Mouse (Mus musculus): ENCODE measurements around the gene Prkar1a. TPM values are rescaled to one million over a fixed set of nuclear protein-coding genes. Genes with fewer than 3 reads are reported as not detected.
A peak's percentile ranks its signal among the peaks of the same experiment; 100 is the strongest.

The Prkar1a gene
- 100 to 1,000 TPM; 533 to 590 TPM for total RNA-seq (2021)

- DNase-seq: peak in 1 of 2 experiments; percentile 41
Measured at GRCm38 (mm10) chr11:109649206-109649605, at the start of gene Prkar1a. TSS of gene Prkar1a (plus strand) at chr11:109649405.

DNA sequence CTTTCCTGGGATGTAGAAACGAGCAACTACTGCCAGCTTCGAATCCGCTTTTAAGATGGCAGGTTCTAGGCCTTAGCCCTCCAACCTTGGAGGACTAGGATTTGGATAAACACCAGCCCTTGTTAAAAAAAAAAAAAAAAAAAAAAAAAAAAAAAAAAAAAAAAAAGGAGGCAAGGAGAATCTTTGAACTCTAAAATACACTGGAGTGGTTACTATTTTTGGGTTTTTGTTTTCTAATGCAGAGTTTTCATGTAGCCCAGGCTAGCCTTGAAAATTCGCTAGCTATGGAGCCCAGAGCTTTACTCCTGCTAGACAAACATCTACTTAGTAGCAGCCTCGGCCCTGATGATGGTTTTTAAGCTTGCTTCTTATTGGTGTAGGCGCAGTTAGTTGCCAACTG, 41.6 kb upstream of the Prkar1a start:
- DNase-seq: no peak

DNA sequence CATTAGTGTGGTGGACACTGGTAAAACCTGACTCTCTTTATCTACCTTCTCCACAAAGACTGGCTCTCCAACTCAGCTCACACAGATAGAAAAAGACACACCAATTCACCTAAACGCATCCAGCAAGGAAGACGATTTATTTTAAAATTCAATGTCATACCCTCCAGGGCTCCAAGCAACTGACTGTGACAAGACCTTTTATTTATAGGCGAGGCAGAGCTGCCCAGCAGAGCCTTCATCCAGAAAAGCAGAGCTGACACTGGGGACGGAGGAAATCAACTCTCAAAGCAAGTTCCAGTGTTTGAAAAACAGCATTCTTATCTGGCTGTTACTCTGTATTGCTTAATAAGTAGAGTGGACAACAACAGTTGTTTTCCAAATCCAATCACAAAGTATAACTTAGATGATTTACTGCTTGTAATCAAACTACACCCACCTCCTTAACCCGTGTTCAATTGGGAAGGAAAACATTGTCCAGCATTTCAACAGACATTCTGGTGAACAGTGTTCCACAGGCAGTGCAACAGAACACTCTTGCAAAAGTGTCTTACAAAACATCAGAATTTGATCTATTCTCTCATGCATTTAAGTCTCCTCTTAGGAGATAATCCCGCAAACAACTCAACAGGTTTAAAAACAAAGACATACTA, 40.1 kb upstream of the Prkar1a start:
- no peak for DNase-seq

- peak in 1 of 2 experiments; percentile 14 for DNase-seq
Measured at GRCm38 (mm10) chr11:109610046-109610794, 39.0 kb upstream of the Prkar1a start.

GRCm38 (mm10) chr11:109610795-109611302, 38.4 kb upstream of the Prkar1a start:
- DNase-seq: no peak

GRCm38 (mm10) chr11:109611303-109612149, 37.7 kb upstream of the Prkar1a start, which contains the start of gene Wipi1:
TSS of gene Wipi1 (minus strand) at chr11:109611967.
- DNase-seq: peak; percentile 98

GRCm38 (mm10) chr11:109612871-109613529, 36.2 kb upstream of the Prkar1a start:
- DNase-seq: no peak

DNA sequence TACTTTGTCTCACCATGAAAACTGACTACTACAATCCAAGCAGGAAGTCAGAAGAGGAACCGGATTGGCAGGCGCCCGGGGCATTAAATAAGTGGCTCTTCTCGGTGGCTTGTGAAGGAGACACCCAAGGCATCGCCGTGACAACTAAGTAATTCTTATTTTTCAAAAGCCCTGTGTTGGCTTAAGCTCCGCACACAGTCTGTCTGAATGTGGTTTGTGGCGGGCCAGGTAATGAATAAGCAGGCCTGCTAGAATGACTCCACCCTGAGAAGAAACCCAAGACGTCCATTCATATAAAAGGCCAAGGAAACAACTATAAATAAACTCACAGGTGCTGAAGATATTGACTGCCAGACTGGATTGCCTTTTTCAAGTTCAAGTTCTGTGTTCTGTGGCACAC, 33.9 kb upstream of the Prkar1a start:
- no peak for DNase-seq

- no peak for DNase-seq
Measured at GRCm38 (mm10) chr11:109616352-109616751, 32.9 kb upstream of the Prkar1a start.

GRCm38 (mm10) chr11:109616766-109617165, 32.4 kb upstream of the Prkar1a start:
- DNase-seq: no peak

GRCm38 (mm10) chr11:109619055-109619454, 30.1 kb upstream of the Prkar1a start:
- peak; percentile 28 to 38 for DNase-seq

DNA sequence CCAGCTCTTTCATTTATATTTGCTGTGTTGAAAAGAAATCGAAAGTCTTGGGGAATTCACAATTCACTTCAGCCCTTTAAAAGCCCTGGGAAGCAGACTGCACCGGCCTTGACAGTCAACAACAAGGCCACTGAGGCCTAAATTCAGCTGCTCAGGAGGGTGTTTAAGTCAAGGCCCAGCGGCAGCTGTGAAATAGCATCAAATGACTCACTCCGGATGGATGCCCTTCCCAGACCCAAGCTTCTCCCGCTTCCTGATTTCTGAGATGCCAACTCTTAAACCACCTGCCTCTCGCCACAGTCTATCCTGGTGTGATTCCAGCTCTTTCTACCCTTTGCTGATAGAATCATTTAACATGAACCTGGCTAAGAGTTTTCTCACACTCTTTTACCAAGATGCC, 28.8 kb upstream of the Prkar1a start:
- DNase-seq: no peak

DNA sequence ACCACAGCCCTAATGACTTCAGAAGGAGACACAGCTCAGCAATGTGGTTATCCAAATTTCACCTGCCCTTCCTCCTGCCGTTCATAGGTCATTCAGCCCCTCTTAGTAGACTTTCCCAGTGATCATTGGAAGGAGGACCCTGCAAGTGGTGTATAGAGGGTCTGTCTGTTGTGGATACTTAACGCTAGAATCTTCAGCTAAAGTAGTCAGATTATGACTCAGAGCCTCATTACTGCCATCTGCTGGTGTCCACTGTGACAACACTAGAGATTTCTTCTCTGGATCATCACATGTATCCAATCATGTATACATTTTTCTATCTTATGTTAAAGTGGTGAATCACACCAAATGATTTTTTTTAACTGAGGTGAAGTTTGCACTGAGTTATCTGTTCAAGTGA, 28.0 kb upstream of the Prkar1a start:
- DNase-seq: peak in 1 of 2 experiments; percentile 44

- DNase-seq: no peak
Measured at GRCm38 (mm10) chr11:109622518-109623037, 26.6 kb upstream of the Prkar1a start.

- DNase-seq: no peak
Measured at GRCm38 (mm10) chr11:109623238-109623637, 26.0 kb upstream of the Prkar1a start.

- no peak for DNase-seq
Measured at GRCm38 (mm10) chr11:109627648-109628047, 21.6 kb upstream of the Prkar1a start.

DNA sequence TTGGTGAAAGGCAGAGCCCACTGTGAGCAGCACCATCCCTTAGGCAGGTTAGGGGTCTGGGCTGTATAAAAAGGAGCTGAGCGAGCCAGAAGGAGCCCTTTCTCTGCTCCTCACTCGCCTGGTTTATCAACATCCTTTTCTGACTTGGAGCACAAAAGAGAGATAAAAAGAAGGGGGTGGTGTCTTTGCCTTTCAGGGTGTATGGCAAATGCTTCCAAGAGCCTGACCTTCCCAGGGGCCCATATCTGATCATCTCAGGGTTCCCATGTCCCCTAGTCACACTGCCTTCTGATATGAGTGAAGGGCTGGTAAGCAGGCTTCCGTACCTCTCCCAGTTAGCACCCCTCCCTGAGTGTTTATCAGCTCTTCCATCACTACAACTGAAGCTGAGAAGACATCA, 21.1 kb upstream of the Prkar1a start:
- DNase-seq: no peak

DNA sequence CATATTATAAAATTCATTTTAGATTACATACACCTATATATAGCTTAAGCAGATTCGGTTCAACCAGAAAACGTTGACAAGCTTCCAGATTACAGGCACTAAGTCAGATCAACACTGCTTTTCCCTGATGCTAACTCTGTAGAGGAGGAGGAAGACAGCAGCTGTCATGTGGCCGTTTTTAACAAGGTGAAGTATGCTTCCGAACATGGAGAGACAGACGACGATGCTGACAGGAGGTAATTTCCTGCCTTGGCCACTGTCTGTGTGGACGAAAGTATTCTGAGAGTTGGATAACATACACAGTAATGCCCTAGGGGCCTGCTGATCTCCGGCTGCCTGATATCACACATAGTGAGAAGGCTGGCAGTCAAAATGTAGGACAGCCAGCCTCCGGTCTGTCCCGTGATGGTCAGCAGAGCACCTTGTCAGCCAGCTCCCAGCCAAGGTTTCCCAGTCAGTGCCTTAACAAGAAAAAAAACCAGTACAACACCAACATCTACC, 20.1 kb upstream of the Prkar1a start:
- DNase-seq: no peak

- DNase-seq: no peak
Measured at GRCm38 (mm10) chr11:109634928-109635327, 14.3 kb upstream of the Prkar1a start.

DNA sequence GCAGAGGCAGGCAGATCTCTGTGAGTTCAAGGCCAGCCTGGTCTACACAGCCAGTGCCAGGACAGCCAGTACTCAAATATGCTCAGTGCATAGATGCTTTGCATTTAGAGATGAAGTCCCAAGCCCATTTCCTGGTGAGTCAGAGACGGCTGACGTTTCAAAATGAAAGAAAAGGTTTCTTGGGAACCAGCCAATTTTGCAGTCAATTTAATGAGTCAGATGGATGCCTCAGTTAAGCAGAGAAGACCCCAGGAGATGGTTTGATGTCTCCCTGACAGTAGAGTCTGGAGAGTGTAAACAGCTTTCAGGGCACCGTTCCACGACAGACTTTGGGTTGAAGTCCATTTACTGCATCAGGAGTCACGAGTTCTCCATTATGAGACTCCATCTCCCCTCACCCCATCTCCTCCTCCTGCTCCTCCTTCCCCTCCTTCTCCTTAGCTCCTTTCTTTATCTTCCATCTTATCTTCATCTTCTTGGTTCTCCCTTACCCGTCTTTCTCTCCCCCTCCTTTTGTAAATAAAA, 13.3 kb upstream of the Prkar1a start:
- no peak for DNase-seq

DNA sequence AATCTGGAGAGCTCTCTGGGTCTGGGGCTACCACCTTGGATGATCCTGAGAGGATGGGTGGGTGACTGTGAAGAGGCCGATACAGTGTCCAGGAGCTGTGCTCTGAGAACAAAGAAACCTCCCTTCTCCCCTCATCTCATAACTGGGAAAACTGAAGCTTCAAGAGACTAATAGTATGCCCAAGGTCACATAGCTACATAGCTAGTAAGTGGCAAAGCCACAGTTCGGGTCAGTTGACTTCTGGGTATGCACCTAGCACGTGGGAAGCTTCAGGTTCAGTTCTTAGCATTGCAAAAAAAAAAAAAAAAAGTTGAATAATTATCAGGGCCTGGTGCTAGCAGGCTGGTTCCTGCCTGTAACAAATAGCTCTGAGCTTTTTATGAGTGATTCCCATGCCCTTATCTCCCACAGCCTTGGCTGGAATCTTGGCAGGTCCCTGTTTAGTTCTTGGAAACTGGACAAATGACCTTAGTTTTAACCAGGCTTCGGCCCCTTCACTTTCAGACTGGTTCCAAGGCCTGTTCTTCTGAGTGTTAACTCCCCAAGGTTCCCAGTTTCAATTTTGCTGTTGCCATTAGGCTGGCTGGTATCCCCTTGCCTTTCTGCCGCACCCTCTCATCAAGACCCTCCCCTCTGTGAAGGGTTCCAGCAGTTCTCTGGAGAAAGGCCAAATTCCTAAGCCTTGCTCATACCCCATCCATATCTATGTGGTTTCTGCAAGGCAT, 7.5 kb upstream of the Prkar1a start:
- no peak for DNase-seq
